In genomic region chr1:43530295-43531020, GRCm38 (mm10) we compare ENCODE assay signal across 12 mouse cellular contexts.
DNase-seq lines count a peak whose midpoint lies in the region; TF ChIP-seq lines count a peak whose summit lies in the region.
"Had no signal": no experiment of that assay in that cellular context is flagged by ENCODE, and none has a peak within 500 bp of the region (broad histone marks: within the 10 kb centered on the region; RNA-seq: fewer than 3 reads in every experiment).

No protein-coding gene starts in this region.

- intact Hi-C loops in gastrocnemius, adult 2 months (cut with DNase I), result no loop called here

- peak overlapping the region; percentile 62 for H3K27ac ChIP-seq in gastrocnemius, adult 2 months
- H3K27ac ChIP-seq: hindbrain, embryonic 10.5 days; limb, embryonic 12.5 days had no signal

- TF ChIP-seq CTCF in gastrocnemius, adult 2 months (IDR thresholded peaks at IDR 0.05), result no peak

- DNase-seq in gastrocnemius, adult 2 months, result peak; percentile 38
- DNase-seq in gastrocnemius, postnatal 4 days (ENCODE audit: low spot score in 2 of 2), result no peak
- DNase-seq in NIH3T3 (ENCODE audit: low read depth), result peak; percentile 25
- peak; percentile 5 for DNase-seq in kidney, adult 18-20 months
- peak; percentile 32 for DNase-seq in lung, postnatal 10 days
- no peak for DNase-seq in spleen, postnatal 4 days (ENCODE audit: low spot score in 2 of 2)
- no peak for DNase-seq in urinary bladder, postnatal 4 days (ENCODE audit: low spot score in 2 of 2)
- DNase-seq: cerebellum, adult 11-12 months; right cerebral cortex, postnatal 14 days had no signal

- no peak overlapping the region for H3K4me3 ChIP-seq in gastrocnemius, adult 2 months
- H3K4me3 ChIP-seq: embryonic facial prominence, embryonic 13.5 days; hindbrain, embryonic 10.5 days; limb, embryonic 12.5 days had no signal

Comparison
In these comparisons a context has a peak if more than half of its experiments do, and no peak if none do; other contexts are left out.
1. DNase-seq: peak in gastrocnemius, adult 2 months (single experiment), NIH3T3 (single experiment), kidney, adult 18-20 months (single experiment) and lung, postnatal 10 days (single experiment); none in gastrocnemius, postnatal 4 days (0 of 2), spleen, postnatal 4 days (0 of 2) and urinary bladder, postnatal 4 days (0 of 2).